Mouse (Mus musculus) embryonic stem cell, embryonic (primary cell): ENCODE measurements around the gene Arhgap44.

Source experiments
- CTCF ChIA-PET, 4 experiments: fragments of 300-600 bp in 2 of 4; fragments of 350-600 bp in 2 of 4; sonication (Branson Sonifier 250); formaldehyde crosslinking; loops; one replicate each; lab custom pipeline; 2022; ENCODE audit warnings: inconsistent platforms in 2 of 4; lab: Charles Lee
- POLR2A ChIA-PET, 4 experiments: fragments of 300-600 bp in 2 of 4; fragments of 350-600 bp in 2 of 4; sonication (Branson Sonifier 250); formaldehyde crosslinking; loops; one replicate each; lab custom pipeline; 2022; ENCODE audit warnings: antibody characterized with exemption in 4 of 4, inconsistent platforms in 1 of 4; lab: Charles Lee

Arhgap44 gene

GRCm38 (mm10) chr11:65162767-65163120 lies at the start of gene Arhgap44:
Arhgap44 (minus strand) TSS chr11:65162961.
- CTCF ChIA-PET = interaction anchor here in 1 of 4 experiments (1.0 to 1.4 kb wide), 2 partner anchors 9 to 31 kb away, joined by 3 to 4 read pairs; no protein-coding TSS in a partner anchor
- POLR2A ChIA-PET = interaction anchor here in 3 of 4 experiments (0.9 to 4.6 kb wide), 17 partner anchors 9 to 245 kb away, joined by 3 to 21 read pairs (median 3); partner anchors contain the start of gene Elac2 (in 1 of the 3)

DNA sequence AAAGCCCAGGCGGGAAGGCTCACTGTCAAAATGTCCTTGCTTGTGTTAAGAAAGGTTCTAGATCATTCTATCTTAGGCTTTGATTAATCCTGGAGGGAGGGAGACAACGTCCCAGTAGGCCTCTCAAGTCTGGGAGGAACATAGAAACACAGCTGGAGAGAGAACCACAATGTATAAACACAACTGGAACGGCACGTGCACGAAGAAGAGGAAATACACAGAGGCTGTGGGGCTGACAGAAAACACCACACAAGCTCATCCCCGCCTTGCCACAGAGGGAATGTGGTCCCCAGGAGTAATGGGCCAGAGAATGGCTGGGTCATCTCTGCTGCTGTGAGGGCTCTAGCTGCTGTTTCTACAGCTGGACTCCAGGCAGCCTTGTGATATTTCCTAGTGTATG lies 48.9 kb upstream of the Arhgap44 start:
- CTCF ChIA-PET = no interaction called here
- POLR2A ChIA-PET = no interaction called here

DNA sequence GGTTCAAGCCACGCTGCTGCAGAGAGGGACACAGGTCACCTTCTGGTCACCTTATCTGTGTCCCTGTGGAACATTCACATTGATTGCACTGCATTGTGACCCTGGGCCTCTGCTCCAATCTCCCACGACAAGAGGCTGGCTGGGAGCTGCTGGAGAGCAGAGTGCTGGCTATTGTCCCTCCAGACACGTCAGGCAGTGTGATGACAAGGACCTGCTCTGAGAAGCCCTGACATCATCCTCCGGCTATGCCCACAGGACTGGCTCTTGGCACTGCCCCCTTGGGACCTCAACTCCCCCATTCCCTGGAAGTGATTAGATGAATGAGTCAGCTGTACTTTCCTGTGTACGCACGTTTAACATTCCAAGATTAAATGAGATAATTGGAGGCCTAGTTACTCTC lies 46.7 kb upstream of the Arhgap44 start:
- ChIA-PET CTCF (no interaction called here), POLR2A (interaction anchor here in 1 of 4 experiments (0.8 kb wide), 1 partner anchor 94 kb away, joined by 8 read pairs; no protein-coding TSS in a partner anchor)

GRCm38 (mm10) chr11:65205306-65205705 lies 42.5 kb upstream of the Arhgap44 start:
- ChIA-PET CTCF (no interaction called here), POLR2A (no interaction called here)

DNA sequence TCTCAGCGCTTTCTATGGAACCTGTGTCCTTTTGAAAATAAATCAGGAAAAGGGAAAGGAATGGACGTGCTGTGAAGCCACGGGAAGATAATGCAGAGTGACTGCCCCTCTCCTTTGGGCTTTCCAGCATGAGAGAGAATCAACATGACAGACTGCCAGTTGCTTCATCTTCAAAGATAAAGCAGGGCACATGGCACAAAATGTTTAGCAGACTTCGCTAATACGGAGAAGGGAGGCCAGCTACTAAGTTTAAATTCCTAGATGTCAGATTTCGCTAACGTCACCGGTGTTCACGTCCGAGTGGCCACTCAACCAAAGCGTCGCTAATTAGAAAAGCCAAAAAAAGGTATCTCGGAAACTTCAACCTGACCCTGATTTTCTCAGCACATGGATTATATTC lies 41.9 kb upstream of the Arhgap44 start:
- ChIA-PET CTCF (no interaction called here), POLR2A (no interaction called here)

DNA sequence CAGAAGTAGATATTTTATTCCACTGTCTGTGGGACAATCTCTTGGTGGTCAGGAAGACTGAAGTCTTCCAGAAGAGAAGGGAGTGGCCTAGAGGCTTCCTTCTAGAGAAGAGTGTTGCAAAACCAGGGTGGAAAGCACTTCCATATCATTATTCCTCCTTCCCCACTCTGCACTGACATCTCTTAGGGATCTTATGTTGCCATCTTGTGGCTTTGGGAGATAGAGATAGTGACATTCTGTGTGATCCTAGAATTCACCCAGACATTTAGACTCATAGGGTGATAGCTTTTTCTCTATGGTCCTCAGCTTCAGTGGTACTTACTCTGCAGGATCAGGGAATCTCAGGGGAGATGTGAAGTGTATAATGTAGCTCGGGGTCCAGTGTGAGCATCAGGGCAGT lies 40.3 kb upstream of the Arhgap44 start:
- POLR2A ChIA-PET = no interaction called here
- CTCF ChIA-PET = no interaction called here

GRCm38 (mm10) chr11:65202236-65202635 lies 39.5 kb upstream of the Arhgap44 start:
- POLR2A ChIA-PET = interaction anchor here in 1 of 4 experiments (0.6 kb wide), 1 partner anchor 12 kb away, joined by 3 read pairs; no protein-coding TSS in a partner anchor
- CTCF ChIA-PET = interaction anchor here in 1 of 4 experiments (0.6 kb wide), 1 partner anchor 15 kb away, joined by 3 read pairs; no protein-coding TSS in a partner anchor

GRCm38 (mm10) chr11:65198026-65198425 lies 35.3 kb upstream of the Arhgap44 start:
- POLR2A ChIA-PET = no interaction called here
- CTCF ChIA-PET = interaction anchor here in 3 of 4 experiments (1.1 to 1.8 kb wide), 5 partner anchors 11 to 480 kb away, joined by 4 to 8 read pairs (median 5); no protein-coding TSS in a partner anchor

DNA sequence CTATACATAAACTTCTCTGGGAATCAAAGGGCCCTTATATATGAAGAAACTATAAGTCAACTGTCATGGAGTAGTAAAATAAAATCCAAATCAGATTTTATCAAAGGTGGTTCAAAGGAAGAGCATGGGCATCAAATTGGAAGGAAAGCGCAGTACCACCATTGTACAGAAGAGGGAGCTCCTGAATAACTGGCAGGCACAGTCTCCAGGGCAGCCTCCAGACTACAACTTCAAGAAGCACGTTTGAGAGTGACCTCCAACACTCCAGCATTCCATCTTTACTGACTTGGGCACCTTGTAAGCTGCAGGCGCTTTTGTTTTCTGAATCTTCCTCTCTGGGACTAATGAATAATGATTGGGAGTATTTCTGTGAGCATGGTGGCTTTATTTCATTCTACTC lies 34.5 kb upstream of the Arhgap44 start:
- POLR2A ChIA-PET = interaction anchor here in 1 of 4 experiments (0.7 to 0.8 kb wide), 2 partner anchors 511 to 1500 kb away, joined by 6 to 7 read pairs; no protein-coding TSS in a partner anchor
- CTCF ChIA-PET = interaction anchor here (0.6 to 1.8 kb wide), 15 partner anchors 9 to 593 kb away, joined by 3 to 8 read pairs (median 4); no protein-coding TSS in a partner anchor

- ChIA-PET POLR2A (interaction anchor here in 1 of 4 experiments (1.3 kb wide), 1 partner anchor 9 kb away, joined by 3 read pairs; no protein-coding TSS in a partner anchor), CTCF (interaction anchor here in 3 of 4 experiments (0.5 to 1.9 kb wide), 4 partner anchors 10 to 366 kb away, joined by 4 to 8 read pairs (median 4); no protein-coding TSS in a partner anchor)
Observed at GRCm38 (mm10) chr11:65186974-65187373, 24.2 kb upstream of the Arhgap44 start.

DNA sequence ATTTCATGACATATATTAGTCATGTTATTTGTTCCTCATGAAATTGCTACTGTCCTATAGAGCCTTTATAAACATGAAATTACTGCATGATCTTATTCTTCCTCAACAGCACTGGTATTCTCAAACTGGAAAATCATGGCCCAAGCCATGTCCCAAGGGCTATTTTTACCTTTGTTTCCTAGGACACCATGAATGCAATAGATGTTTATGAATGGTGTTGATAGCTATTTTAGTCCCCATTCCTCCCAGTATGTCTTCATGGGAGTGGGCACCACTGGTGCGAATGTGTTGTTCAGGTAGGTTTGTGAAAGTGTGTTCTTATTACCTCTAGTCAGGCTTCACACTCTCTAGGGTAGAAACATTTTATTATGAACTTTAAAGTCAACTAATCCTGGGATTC lies 22.4 kb upstream of the Arhgap44 start:
- ChIA-PET POLR2A (interaction anchor here in 1 of 4 experiments (0.5 kb wide), 1 partner anchor 640 kb away, joined by 3 read pairs; no protein-coding TSS in a partner anchor), CTCF (no interaction called here)

- POLR2A ChIA-PET = interaction anchor here in 1 of 4 experiments (0.6 to 1.7 kb wide), 2 partner anchors 8 to 67 kb away, joined by 3 to 5 read pairs; no protein-coding TSS in a partner anchor
Observed at GRCm38 (mm10) chr11:65170121-65170750, 7.5 kb upstream of the Arhgap44 start.

GRCm38 (mm10) chr11:65161881-65162766 lies 637 bp downstream of the Arhgap44 start:
- ChIA-PET CTCF (interaction anchor here in 1 of 4 experiments (1.0 to 1.4 kb wide), 2 partner anchors 8 to 30 kb away, joined by 3 to 4 read pairs; no protein-coding TSS in a partner anchor), POLR2A (interaction anchor here in 3 of 4 experiments (0.6 to 4.6 kb wide), 19 partner anchors 8 to 1337 kb away, joined by 3 to 21 read pairs (median 3); partner anchors contain the start of gene Elac2 (in 1 of the 3))

More at GRCm38 (mm10) chr11:65170121-65170750, 7.5 kb upstream of the Arhgap44 start:
- CTCF ChIA-PET = no interaction called here

DNA sequence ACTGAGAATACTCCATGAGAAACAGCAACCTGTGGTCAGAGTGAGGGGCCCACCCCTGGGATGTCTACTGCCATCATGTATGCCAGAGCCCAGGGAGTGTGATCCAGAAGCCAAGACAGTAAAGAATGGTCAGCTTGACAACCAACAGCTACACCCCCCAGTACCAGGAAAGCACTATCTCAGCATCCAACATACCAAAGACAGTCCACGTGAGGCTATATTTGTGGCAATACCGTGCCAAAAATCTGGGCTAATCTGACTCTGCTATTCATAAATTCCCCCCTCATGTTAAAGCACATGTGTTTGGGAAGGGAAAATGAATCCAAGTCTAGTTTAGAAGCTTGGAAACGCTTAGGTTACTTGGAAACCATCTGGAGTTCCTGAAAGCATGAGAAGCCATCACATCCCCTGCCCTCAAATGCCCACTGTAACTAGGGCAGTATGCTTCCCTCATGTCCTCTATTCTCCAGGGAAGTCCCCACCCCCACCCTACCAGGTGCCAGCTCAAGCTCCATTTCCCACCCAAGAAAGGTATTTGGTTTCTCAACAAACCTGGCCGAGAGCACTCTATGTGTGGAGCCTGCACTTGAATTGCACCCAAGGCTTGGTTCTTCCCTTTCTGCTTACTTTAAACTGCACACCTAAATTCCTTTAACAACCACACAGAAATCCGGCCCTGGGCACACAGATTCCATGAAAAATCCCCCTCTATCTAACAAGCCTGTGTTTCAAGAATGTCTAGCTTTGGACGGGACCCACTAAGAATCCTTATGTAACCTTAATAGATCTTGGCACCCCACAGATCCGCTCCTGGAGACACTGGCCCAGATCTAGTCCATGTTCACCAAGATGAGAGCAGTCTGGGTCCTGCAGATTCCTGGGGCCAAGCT lies 1.5 kb downstream of the Arhgap44 start:
- ChIA-PET CTCF (no interaction called here), POLR2A (interaction anchor here in 3 of 4 experiments (1.0 to 4.6 kb wide), 6 partner anchors 7 to 182 kb away, joined by 3 to 21 read pairs (median 4); partner anchors contain the start of gene Elac2 (in 1 of the 3))

GRCm38 (mm10) chr11:65159791-65160190 lies 3.0 kb downstream of the Arhgap44 start, which contains the start of gene 1700086D15Rik:
1700086D15Rik (minus strand) TSS chr11:65159891.
- CTCF ChIA-PET = interaction anchor here in 1 of 4 experiments (0.9 kb wide), 1 partner anchor 49 kb away, joined by 3 read pairs; no protein-coding TSS in a partner anchor
- POLR2A ChIA-PET = interaction anchor here in 2 of 4 experiments (1.2 to 4.6 kb wide), 4 partner anchors 11 to 629 kb away, joined by 3 to 21 read pairs (median 8); partner anchors contain the start of gene Map2k4 (in 1 of the 2)

DNA sequence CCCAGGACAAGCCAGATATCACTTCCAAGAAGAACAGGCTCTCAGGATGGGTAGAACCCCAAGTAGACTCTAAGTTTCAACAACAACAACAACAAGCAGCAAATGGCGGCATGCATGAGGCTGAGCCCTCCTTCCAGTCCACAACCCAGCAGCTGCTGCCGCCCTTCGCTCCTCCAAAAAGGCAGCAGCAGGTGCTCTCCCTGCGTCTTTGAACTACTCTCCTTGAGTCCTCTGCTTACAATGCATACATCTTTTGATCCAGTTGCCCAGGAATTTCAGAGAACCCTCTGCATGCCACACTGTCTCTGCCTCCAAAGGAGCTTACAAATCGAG lies 4.1 kb downstream of the Arhgap44 start:
- POLR2A ChIA-PET = interaction anchor here in 2 of 4 experiments (0.7 to 3.0 kb wide), 6 partner anchors 10 to 630 kb away, joined by 3 to 12 read pairs (median 4); partner anchors contain the start of gene Map2k4 (in 1 of the 2)
- CTCF ChIA-PET = no interaction called here
